Mouse (Mus musculus): Measurements from ENCODE around the gene Bclaf1.

DNA sequence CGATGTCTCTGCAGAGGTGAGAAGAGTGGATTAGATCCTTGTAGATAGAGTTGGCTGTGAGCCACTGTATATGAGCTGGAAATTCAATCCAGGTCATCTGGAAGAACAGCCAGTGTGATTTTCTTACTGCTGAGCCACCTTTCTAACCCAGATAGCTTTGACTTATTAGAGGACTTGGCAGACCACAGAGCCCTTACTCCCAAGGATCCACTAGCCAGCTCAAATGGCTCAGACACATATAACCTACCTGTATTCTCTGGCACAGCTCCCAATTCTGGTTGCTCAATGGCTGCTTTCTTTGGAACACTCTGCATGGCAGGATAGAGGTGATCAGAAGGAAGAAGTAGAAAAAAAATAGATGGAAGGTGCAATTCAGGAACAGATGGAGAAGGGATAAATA, 33.5 kb downstream of the Bclaf1 start:
- TF ChIP-seq POLR2A (IDR thresholded peaks at IDR 0.05; ENCODE audit: insufficient read length, low read depth) (no peak), MYOD1 (IDR thresholded peaks at IDR 0.05; ENCODE audit: control insufficient read depth in 1 of 3, insufficient read length in 2 of 3, low read depth in 2 of 3) (no peak), USF1 (IDR thresholded peaks at IDR 0.05; ENCODE audit: low read depth) (no peak), MAX (IDR thresholded peaks at IDR 0.05; ENCODE audit: low read depth) (no peak)

Data from myocyte (in vitro differentiated cells).